Mouse (Mus musculus) heart, postnatal 0 days (tissue): ENCODE measurements around the gene Vmn1r183. TPM values are rescaled to one million over a fixed set of nuclear protein-coding genes. Genes with fewer than 3 reads are reported as not detected.

Experiments used
- ATAC-seq: fragments of 200-750 bp; cut with Nextera tagmentation; 2 replicates; pipeline ENCODE4 v1.8.0; 2017; ENCODE audit warnings: low read depth, moderate number of reproducible peaks, moderate library complexity; ENCODE audit not compliant: insufficient read depth
- DNase-seq: peaks from one replicate; pipeline ENCODE4 v3.0.0-alpha.2; 2016; ENCODE audit warnings: low spot score
- H3K27ac ChIP-seq: fragments of 300-500 bp; sonication (generic); 2 replicates; pipeline ENCODE4 v1.5.1; 2014; ENCODE audit warnings: low read depth, mild to moderate bottlenecking
- H3K27me3 ChIP-seq: fragments of 300-500 bp; sonication (generic); 2 replicates; pipeline ENCODE4 v1.6.1; 2014; ENCODE audit warnings: low read length, mixed read lengths; ENCODE audit not compliant: control insufficient read depth, insufficient read depth
- H3K36me3 ChIP-seq: fragments of 300-500 bp; sonication (generic); replicated peaks from 2 replicates; pipeline ENCODE4 v1.6.1; 2014; ENCODE audit warnings: low read length, mixed read lengths; ENCODE audit not compliant: control insufficient read depth, insufficient read depth
- H3K4me1 ChIP-seq: fragments of 300-500 bp; sonication (generic); 2 replicates; pipeline ENCODE4 v1.6.1; 2014; ENCODE audit warnings: antibody characterized with exemption; ENCODE audit not compliant: control insufficient read depth, insufficient read depth
- H3K4me2 ChIP-seq: fragments of 300-500 bp; sonication (generic); 2 replicates; pipeline ENCODE4 v1.6.1; 2014; ENCODE audit warnings: low read depth, mild to moderate bottlenecking, low read length, moderate library complexity
- H3K4me3 ChIP-seq: fragments of 300-500 bp; sonication (generic); 2 replicates; pipeline ENCODE4 v1.5.1; 2014; ENCODE audit warnings: low read depth, low read length
- H3K9ac ChIP-seq: fragments of 300-500 bp; sonication (generic); replicated peaks from 2 replicates; pipeline ENCODE4 v1.6.1; 2014; ENCODE audit warnings: low read depth, low read length, mixed read lengths
- H3K9me3 ChIP-seq: fragments of 300-500 bp; sonication (generic); replicated peaks from 2 replicates; pipeline ENCODE4 v1.6.1; 2016; ENCODE audit warnings: low read length; ENCODE audit not compliant: control insufficient read depth
- CTCF ChIP-seq: IDR thresholded peaks from 2 replicates; pipeline ENCODE4 v1.5.1; 2016; ENCODE audit warnings: antibody characterized with exemption, control low read depth, low read depth
- EP300 ChIP-seq: IDR thresholded peaks from 2 replicates; pipeline ENCODE4 v1.6.1; 2016; ENCODE audit warnings: antibody characterized with exemption, low read depth
- WGBS: fragments of 180-500 bp; shearing (Covaris S2); extraction: QIAGEN DNeasy Blood & Tissue Kit; methylation state at CpG from one replicate; pipeline ENCODE4 v1.1.7; 2014; 5-methylcytosine and 5-hydroxymethylcytosine counted together
- polyA plus RNA-seq: library from polyadenylated mRNA; unstranded; fragments of >200 nt; fragmentation: Nextera tagmentation; extraction: Ambion mirVana; gene quantifications from 2 replicates; pipeline ENCODE4 v1.2.1, GENCODE M21; 2015
- total RNA-seq: library from RNA; depleted of rRNA; stranded (reverse); fragments of >200 nt; gene quantifications from 2 replicates; pipeline ENCODE4 v1.2.3, GENCODE M21; 2014; ENCODE audit warnings: low replicate concordance

Gene Vmn1r183
- total and polyA plus RNA-seq, 2 experiments from 2014 or later, result not detected

DNA sequence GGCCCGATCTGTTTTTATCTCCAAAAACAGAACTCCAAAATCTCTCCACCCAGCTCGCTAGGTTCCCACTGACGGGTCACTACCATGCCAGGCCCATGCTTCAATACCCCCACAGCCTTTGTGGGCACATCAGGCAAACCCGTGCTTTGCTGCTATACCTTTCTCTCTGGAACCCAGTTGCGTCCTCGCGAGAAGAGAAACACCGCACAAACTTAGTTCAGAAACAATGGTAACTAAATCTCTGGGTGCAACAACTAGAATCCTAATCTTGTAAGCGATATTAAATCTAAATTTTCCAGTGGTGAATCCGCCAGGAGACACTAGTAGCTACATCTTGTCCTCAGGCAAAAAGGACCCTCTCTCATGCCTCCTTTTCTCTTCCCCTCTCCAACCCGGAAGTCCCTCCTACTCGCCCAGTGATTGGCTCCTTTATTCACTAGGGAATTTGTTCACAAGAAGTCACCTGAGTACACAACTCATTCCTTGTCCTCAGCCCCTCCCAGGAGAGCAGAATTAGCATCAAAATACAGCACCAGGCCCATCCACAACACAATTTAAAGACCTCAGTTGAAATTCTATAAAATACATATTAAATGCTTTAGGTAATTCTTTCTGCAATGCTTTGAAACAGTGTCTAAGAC lies 34.6 kb downstream of the Vmn1r183 start:
- Histone ChIP-seq H3K9ac (no peak overlapping the region), H3K9me3 (no peaks in the 10 kb centered on the region), H3K27me3 (no peaks in the 10 kb centered on the region), H3K36me3 (0 out of 2 replicates have a peak, but pooled peaks cover 12% of the 10 kb centered on the region), H3K27ac (no peak overlapping the region), H3K4me3 (no peak overlapping the region), H3K4me1 (peaks cover 6% of the 10 kb centered on the region; the same call in 1 of the 2 replicates), H3K4me2 (no peak overlapping the region)
- ATAC-seq (no peak), DNase-seq (no peak)
- no peak for TF ChIP-seq EP300
- 94% methylated on average over 12 of the region's 12 CpGs for WGBS

GRCm38 (mm10) chr7:24104403-24104802 lies 51.3 kb downstream of the Vmn1r183 start:
- no peak overlapping the region for H3K4me3 ChIP-seq
- H3K27ac ChIP-seq, result no peak overlapping the region
- DNase-seq (no peak), ATAC-seq (no peak)
- peaks cover 82% of the 10 kb centered on the region for H3K9me3 ChIP-seq
- H3K27me3 ChIP-seq, result no peaks in the 10 kb centered on the region
- H3K4me1 ChIP-seq, result no peaks in the 10 kb centered on the region
- TF ChIP-seq CTCF, result no peak
- TF ChIP-seq EP300, result no peak
- 91% methylated on average over 9 of the region's 9 CpGs for WGBS
- no peak overlapping the region for H3K4me2 ChIP-seq
- H3K36me3 ChIP-seq, result peaks cover 94% of the 10 kb centered on the region
- H3K9ac ChIP-seq, result no peak overlapping the region

- Histone ChIP-seq H3K27me3 (no peaks in the 10 kb centered on the region), H3K27ac (no peak overlapping the region), H3K4me3 (no peak overlapping the region), H3K9me3 (peaks cover 86% of the 10 kb centered on the region), H3K36me3 (peaks cover 86% of the 10 kb centered on the region), H3K4me1 (no peaks in the 10 kb centered on the region), H3K9ac (no peak overlapping the region), H3K4me2 (no peak overlapping the region)
- DNase-seq (no peak), ATAC-seq (no peak)
- 92% methylated on average over 18 of the region's 18 CpGs for WGBS
- TF ChIP-seq CTCF (no peak), EP300 (no peak)
Measured at GRCm38 (mm10) chr7:24105144-24105703, 52.2 kb downstream of the Vmn1r183 start.

GRCm38 (mm10) chr7:24110839-24111238 lies 57.8 kb downstream of the Vmn1r183 start:
- WGBS, result 93% methylated on average over 7 of the region's 7 CpGs
- Histone ChIP-seq H3K4me2 (no peak overlapping the region), H3K36me3 (peaks cover 30% of the 10 kb centered on the region), H3K9ac (no peak overlapping the region), H3K27ac (no peak overlapping the region), H3K27me3 (no peaks in the 10 kb centered on the region), H3K4me3 (no peak overlapping the region), H3K4me1 (peaks cover 7% of the 10 kb centered on the region; the same call in 1 of the 2 replicates), H3K9me3 (peaks cover 35% of the 10 kb centered on the region)
- TF ChIP-seq CTCF (no peak), EP300 (no peak)
- DNase-seq, result no peak
- no peak for ATAC-seq

DNA sequence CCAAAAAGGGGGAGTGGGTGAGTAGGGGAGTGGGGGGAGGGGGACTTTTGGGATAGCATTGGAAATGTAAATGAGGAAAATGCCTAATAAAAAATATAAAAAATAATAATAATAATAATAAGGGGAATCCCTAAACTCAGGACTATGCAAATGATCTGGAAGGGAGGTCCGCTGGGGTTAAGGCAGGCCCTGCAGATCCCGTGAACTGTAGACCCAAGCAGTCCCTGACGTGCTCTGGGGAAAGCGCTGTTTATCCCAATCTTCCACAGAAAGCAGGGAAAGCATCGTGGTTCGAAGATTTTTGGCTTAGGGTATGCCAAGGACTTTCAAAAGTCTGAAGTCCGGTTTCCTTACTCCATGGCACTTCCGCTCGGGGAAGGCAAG lies 58.7 kb downstream of the Vmn1r183 start:
- peak; percentile 22; the same call in 1 of the 2 replicates for ATAC-seq
- 7% methylated on average over 9 of the region's 9 CpGs for WGBS

More for the DNA sequence above, 58.7 kb downstream of the Vmn1r183 start:
- Histone ChIP-seq H3K4me2 (peak overlapping the region; percentile 82), H3K27ac (peak overlapping the region; percentile 84), H3K27me3 (no peaks in the 10 kb centered on the region), H3K9ac (no peak overlapping the region), H3K36me3 (peaks cover 20% of the 10 kb centered on the region), H3K4me1 (peaks cover 7% of the 10 kb centered on the region; the same call in 1 of the 2 replicates), H3K9me3 (peaks cover 26% of the 10 kb centered on the region), H3K4me3 (peak overlapping the region; percentile 71)
- TF ChIP-seq EP300 (no peak), CTCF (no peak)
- no peak for DNase-seq
